Mouse (Mus musculus): ENCODE data around the gene Cops6.

DNA sequence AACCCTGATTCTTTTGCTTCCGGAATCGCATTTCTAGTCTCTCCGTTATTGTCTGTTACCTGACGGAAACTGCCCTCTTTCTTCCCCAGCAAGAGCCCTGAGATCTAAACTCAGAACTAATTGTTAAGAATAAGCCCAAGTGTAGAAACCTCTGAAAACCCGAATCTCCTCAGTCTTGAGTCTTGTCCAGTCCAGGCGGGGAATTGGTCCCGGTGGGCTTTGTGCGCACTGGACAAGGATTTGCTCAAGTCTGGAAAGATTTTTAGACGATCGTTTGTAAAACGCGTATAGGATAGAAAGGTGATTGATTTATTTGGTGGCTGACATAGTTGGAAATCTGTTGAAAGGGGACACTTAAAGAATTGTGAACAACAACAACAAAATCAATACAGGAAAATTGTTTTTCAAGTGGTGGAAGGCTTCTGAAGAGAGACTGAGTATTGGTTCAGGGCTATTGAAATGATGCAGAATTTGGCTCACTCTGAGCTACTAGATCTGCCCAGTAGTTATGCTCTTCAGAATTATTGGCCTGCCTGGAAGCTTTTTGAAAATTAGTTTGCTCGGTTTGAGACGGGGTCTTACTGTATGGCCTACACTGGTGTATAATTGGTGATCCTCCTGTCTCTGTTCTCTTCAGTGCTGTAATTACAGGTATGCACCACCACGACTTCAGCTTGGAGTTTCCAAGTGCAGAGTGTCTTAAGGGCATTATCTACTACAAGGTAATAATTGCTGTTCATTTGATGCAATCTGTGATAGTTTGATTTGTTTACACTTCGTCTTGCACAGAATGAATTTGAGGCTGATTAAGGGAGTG, 43.5 kb upstream of the Cops6 start:
- TF ChIP-seq POLR2AphosphoS5 (IDR thresholded peaks at IDR 0.05; ENCODE audit: insufficient replicate concordance, low read depth, low read length) (no peak), CTCF (IDR thresholded peaks at IDR 0.05; ENCODE audit: low read depth, low read length) (no peak), GATA1 (IDR thresholded peaks at IDR 0.05; ENCODE audit: borderline replicate concordance, low read length) (no peak), GATA2 (IDR thresholded peaks at IDR 0.05; ENCODE audit: borderline replicate concordance, low read depth, low read length) (no peak), TAL1 (conservative IDR thresholded peaks at IDR 0.05; ENCODE audit: low read depth, low read length) (no peak)

All from G1E (cell line).